Mouse (Mus musculus): ENCODE results near the gene Ifi44.
A peak's percentile ranks its signal among the peaks of the same experiment; 100 is the strongest.

Gene Ifi44

DNA sequence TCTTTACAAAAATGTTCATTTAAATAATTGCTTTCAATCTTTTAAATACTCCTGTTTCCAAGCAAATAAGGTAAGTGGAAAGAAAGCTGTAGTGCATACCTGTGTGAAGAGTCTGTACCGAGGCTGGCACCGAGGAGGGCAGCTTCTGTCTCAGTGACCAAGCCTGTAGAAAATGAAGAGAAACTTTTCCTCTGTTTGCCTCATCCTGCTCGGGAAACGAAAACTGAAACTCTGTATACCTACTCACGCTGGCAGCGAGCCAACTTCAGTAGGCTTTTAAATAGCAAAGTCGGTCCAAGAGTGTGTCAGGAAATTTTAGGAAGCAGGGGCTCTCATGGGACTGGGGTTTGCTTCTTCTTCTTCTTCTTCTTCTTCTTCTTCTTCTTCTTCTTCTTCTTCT is at the start of gene Ifi44:
Gene Ifi44, minus strand, starts transcription at position 224 of the 400 bp plus-strand sequence.
- no peak for DNase-seq (ENCODE audit: low spot score)

DNA sequence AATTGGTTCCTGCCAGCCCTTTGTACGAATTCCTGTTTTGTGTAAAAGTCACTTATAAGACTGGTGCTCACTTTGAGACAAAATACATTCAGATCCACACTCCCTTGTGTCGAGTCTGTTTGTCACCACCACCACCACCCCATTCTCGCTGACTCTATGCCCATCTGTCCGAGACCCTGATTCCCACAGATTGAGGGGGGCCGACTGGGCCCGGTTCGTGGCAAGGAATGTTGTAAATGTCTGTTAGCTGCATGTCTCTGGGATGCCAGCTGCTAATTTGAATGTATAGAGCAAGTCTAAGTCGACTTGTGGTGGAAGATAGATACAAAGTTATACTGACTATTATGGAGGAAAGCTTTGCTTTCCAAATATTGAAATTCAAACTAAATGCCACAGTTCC is 38.9 kb upstream of the Ifi44 start:
- no peak for DNase-seq (ENCODE audit: low spot score)

DNA sequence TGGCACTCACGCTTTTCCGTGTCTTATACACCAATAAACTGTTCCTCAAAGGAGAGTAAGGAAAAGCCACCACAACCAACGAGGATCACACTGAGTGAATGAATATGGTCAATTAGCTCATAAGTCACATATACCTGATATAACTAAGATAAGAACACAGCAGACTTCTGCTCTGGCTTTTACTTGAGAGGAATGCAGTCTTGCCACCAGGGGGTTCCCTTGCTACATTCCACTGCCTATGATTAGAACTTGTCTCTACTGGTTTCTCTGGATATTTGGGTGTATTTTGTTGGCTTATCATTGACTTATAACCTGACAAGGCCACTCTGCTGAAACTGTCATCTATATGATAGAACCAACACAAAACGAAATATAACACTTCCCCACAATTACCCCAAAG is 25.3 kb upstream of the Ifi44 start:
- peak; percentile 40 for DNase-seq (ENCODE audit: low spot score)

DNA sequence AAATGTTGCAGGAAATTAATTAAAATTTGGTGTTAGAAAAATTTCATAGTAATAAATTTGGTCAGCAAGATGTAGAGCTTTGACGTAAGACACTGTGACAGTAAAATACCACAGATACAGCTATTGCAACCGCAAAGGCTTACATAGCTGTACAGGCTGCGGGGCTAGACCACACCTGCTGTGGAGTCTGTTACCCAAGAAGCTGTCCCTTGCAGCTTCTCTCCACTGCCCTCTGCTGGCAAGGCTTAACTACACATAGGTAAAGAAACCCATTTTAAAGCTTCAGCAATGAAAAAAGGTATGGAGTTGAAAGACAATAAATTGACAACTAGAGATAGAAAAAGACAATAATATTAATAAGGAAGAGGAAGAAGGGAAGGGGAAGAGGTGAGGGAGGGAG is 21.3 kb upstream of the Ifi44 start:
- DNase-seq (ENCODE audit: low spot score), result peak; percentile 61

- no peak for DNase-seq (ENCODE audit: low spot score)
Observed at GRCm38 (mm10) chr3:151748514-151748913, 1.2 kb downstream of the Ifi44 start.

DNA sequence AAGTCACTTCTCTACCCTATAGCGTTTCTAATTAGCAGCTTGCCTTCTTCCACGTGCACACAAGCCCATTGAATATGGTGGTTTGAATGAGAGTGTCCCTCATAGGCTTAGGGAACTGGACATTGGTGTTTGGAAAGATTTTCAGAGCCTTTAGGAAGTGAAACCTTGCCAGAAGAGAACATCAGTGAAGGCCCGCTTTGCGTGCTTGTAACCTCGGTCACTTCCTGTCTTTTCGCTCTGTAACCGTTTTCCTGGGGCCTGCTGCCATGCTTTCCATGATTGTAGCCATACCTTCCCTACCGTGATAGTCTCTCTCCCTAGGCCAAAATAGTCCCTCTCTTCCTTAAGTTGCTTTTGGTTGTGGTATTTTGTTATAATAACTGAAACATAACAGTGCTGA is 3.7 kb downstream of the Ifi44 start:
- DNase-seq (ENCODE audit: low spot score), result no peak

GRCm38 (mm10) chr3:151742223-151742622 is 7.5 kb downstream of the Ifi44 start:
- no peak for DNase-seq (ENCODE audit: low spot score)

DNA sequence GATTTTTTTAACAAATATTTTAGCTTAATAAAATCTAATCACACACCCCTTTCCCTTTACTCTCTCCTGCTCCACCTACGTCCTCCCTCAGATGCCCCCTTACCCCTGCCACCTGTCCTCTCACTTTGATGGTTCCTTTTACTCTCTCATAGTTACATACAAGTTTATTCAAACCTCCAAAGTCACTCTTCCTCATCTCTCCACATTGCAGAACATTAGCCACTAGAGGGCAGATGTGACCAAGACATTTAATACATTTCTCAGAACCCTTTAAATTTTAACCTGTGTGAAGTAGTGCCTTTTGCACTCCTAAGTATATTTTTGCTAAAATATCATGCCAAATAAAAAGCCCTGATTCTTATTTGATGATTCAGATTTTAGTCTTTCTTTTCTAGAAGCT is 33.5 kb downstream of the Ifi44 start:
- DNase-seq (ENCODE audit: low spot score), result peak; percentile 76

DNA sequence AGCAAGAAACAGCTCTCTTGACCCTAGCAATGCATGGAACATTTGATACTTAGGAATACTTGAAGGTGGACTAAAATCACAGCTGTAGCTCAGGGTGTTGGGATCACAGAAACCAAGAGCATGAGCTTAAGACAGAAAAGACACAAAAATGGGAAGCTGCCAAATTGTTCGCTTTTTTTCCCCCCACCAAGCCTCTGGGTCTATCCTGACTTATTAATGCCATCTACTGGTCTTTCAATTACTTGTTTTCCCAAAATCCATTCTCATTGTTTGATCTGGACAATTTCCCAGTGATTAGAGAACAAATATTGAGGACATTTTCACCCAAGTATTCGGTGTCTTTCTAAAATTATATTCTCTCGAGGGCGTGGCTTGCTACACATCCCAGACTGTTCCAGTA is 42.4 kb downstream of the Ifi44 start:
- DNase-seq (ENCODE audit: low spot score), result no peak
